Mouse (Mus musculus): ENCODE results near the gene Furin.

DNA sequence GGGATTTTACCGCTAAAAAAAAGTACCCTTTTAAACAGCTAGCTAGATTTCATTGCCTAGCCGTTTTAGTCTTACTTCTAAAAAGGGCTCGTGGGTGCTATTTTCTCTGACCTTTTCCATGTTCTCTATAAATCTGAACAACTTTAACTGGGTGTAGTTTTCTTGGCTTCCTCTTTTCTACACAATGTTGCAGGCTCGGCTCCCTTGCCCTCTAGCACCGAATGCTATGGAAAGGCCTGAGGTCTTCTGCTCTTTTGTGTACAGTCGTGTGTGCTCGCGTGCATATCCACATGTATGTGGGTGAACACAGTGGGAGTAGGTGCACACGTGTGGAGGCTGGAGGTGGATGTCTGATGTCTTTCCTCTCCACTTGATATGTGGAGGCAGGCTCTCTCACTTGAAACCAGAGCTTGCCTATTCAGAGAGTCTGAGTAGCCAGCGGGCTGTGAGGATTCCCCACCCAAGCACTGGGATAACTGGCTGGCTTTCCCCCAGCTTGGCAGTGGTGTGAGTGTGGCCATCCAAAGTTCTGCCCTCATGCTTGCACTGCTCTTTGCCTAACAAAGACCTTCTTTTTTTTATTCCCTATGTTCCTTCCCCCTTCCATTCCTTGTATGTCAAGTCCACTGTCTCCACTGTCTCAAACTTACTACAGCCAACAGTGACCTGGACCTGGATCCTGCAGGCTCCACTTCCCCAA is 34.7 kb upstream of the Furin start:
- TF ChIP-seq NELFE (IDR thresholded peaks at IDR 0.05; ENCODE audit: low read depth, low read length) (no peak), ELF1 (IDR thresholded peaks at IDR 0.05; ENCODE audit: low read depth, low read length) (no peak), USF1 (IDR thresholded peaks at IDR 0.05; ENCODE audit: low read depth, low read length) (no peak), TCF12 (IDR thresholded peaks at IDR 0.05; ENCODE audit: low read depth, low read length) (no peak), CTCF (conservative IDR thresholded peaks at IDR 0.05 in 1 of 2, IDR thresholded peaks at IDR 0.05 in 1 of 2; ENCODE audit: low read depth in 2 of 2, low read length in 2 of 2) (no peak), HCFC1 (IDR thresholded peaks at IDR 0.05; ENCODE audit: low read depth, low read length) (no peak), RAD21 (IDR thresholded peaks at IDR 0.05; ENCODE audit: low read depth, low read length) (no peak), E2F4 (IDR thresholded peaks at IDR 0.05; ENCODE audit: insufficient replicate concordance, low read depth, low read length) (no peak), RCOR1 (conservative IDR thresholded peaks at IDR 0.05; ENCODE audit: low read depth, low read length) (no peak), ETS1 (conservative IDR thresholded peaks at IDR 0.05; ENCODE audit: low read depth, low read length) (no peak), PAX5 (IDR thresholded peaks at IDR 0.05; ENCODE audit: low read length) (no peak), JUND (conservative IDR thresholded peaks at IDR 0.05; ENCODE audit: low read depth, low read length) (no peak), UBTF (IDR thresholded peaks at IDR 0.05; ENCODE audit: low read depth, low read length) (no peak)
